Mouse (Mus musculus) MEL (cell line): Measurements from ENCODE around the gene Shisal2b.
"Not testable (repeated sequence)": the region's sequence is repeated elsewhere in the genome, so short reads cannot be mapped to it uniquely, and the experiment has no call there.

Source experiments
- CHD1 ChIP-seq: IDR thresholded peaks from 2 replicates; pipeline ENCODE4 v1.6.1; 2012; ENCODE audit warnings: low read depth, mild to moderate bottlenecking, inconsistent platforms, low read length, improper control_type of control experiment
- CTCF ChIP-seq, 3 experiments: IDR thresholded peaks in 2 of 3; conservative IDR thresholded peaks in 1 of 3; 2 replicates each; pipeline ENCODE4 v1.5.1; 2011 to 2012; ENCODE audit warnings: low read length in 3 of 3, low read depth in 2 of 3, mild to moderate bottlenecking in 2 of 3, improper control_type of control experiment in 1 of 3, inconsistent platforms in 1 of 3, mixed read lengths in 1 of 3, moderate library complexity in 1 of 3; ENCODE audit not compliant: control insufficient read depth in 1 of 3, insufficient read depth in 1 of 3, poor library complexity in 1 of 3, severe bottlenecking in 1 of 3
- GATA1 ChIP-seq: IDR thresholded peaks from 2 replicates; pipeline ENCODE4 v1.6.1; 2011; ENCODE audit warnings: low read depth, low read length, improper control_type of control experiment
- MAFK ChIP-seq: IDR thresholded peaks from 2 replicates; pipeline ENCODE4 v1.6.1; 2011; ENCODE audit warnings: low read depth, mild to moderate bottlenecking, low read length, improper control_type of control experiment, borderline replicate concordance
- NELFE ChIP-seq: IDR thresholded peaks from 2 replicates; pipeline ENCODE4 v1.6.1; 2011; ENCODE audit warnings: low read depth, low read length, improper control_type of control experiment
- UBTF ChIP-seq: IDR thresholded peaks from 2 replicates; pipeline ENCODE4 v1.6.1; 2012; ENCODE audit warnings: low read depth, mild to moderate bottlenecking, inconsistent platforms, low read length, improper control_type of control experiment, moderate library complexity, borderline replicate concordance; ENCODE audit not compliant: insufficient read depth

- TF ChIP-seq CTCF (IDR thresholded peaks at IDR 0.05 in 2 of 3, conservative IDR thresholded peaks at IDR 0.05 in 1 of 3; ENCODE audit: control insufficient read depth in 1 of 3, insufficient read depth in 1 of 3, low read depth in 2 of 3, low read length in 3 of 3, poor library complexity in 1 of 3, severe bottlenecking in 1 of 3); GATA1; NELFE; CHD1; UBTF; MAFK: not testable (repeated sequence)
These were observed 47.3 kb upstream of the Shisal2b start for GRCm38 (mm10) chr13:104911006-104911405.
